Mouse (Mus musculus) brain, adult 2 months (tissue): ENCODE results near the gene Gnl2.

Experiments used
- DNase-seq: peaks from one replicate; pipeline ENCODE4 v3.0.0; 2011; ENCODE audit warnings: low read depth, low spot score

The Gnl2 gene

DNA sequence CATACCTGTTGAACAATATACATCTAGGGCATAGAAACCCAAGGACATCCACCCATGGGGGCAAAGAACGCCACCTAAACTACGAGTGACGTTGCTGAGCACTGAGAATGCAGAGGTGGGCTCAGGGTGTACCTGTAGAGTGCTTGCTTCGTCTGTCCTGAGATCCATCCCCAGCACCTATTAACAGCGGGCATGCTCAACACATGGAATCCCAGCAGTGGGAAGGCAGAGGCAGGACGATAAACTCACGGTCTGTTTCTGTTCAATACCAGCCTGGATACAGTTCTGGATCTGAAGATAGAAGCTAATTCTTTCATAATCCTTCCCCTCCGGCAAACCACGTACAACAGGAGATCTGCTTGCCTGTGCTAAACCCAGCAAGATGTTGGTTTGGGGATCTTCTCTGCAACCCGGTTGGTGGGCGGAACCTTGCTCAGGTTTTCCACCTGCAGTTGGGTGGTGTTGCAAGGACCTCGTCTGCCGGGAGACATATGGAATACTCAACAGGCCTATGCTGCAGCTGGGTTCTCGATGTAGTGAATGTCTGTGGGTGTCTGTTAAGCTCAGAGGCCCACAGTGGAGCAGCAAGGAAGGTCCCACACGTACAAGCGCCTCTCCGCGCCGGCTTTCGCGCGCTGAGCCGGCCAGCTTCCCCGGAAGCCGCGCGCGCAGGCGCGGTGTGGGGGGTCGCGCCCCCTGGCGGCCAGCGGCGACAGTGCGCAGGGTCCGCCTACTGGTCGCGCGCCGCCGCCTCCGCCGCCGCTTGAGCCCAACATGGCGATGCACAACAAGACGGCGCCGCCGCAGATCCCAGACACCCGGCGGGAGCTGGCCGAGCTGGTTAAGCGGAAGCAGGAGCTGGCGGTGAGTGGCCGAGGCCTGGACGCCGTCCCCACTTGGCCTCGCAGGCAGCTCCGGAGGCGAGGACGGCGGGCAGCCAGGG, 68.3 kb downstream of the Gnl2 start, which contains the start of gene Meaf6:
Gene Meaf6 (plus strand): TSS at position 732 of the 943 bp plus-strand sequence.
- DNase-seq = peak; percentile 92

GRCm38 (mm10) chr4:125085346-125085841, 69.0 kb downstream of the Gnl2 start:
- peak; percentile 92 for DNase-seq

DNA sequence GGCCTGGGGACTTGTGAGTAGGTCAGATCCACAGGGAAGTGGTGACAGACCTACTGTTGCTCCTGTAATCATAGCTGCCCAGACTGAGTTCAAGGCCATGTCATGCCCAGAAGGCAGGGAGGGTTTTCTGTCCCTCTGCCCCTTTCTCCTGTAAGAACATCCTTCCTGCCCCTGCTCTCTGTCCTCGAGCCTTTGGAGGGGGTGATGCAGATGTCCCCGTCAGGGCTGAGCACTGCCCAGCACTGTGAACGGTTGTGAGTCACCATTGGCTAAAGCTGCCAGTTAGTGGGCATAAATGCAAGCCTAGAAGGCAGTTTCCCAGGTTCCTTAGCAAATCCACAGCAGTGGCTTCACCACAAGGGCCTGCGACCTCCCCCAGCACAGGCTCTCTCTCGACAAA, 76.6 kb downstream of the Gnl2 start:
- DNase-seq = peak; percentile 43

DNA sequence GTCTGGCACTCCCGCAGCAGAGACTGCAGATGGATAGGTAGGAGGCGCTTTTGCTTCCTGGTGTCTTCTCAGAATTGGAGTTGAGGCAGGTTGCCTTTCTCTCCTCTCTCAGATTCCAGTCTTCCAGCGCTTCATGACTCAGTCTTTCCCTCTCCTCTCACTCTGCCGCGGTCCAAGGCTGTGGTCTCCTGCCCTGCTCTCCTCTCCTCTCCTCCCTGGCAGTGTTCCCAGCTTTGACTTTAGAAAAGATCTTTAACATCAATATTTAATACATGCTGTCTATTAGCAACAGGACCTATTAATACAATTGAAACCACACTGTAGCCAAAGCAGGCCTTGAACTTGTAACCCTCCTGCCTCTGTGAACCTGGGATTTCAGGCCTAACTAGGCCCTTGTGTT, 79.7 kb downstream of the Gnl2 start:
- no peak for DNase-seq

GRCm38 (mm10) chr4:125097412-125097811, 81.0 kb downstream of the Gnl2 start:
- no peak for DNase-seq

DNA sequence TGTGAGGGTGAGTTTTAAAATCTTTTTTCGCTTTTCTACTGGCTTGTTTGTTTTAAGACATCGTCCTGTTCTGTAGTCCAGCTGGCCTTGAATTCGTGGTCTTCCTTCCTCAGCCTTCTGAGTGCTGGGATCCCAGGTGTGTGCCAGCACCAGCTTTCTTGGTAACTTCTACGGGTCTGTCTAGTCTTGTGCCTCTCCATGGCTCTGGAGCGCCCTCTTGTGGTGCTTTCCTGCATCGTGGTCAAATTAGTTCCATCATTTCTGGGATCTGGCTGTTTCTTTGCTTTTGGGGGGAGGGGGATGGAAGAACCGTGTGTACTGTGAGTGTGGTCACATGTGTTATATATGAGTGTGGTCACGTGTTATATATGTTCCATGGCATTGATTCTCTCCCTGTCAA, 83.1 kb downstream of the Gnl2 start:
- peak; percentile 86 for DNase-seq

DNA sequence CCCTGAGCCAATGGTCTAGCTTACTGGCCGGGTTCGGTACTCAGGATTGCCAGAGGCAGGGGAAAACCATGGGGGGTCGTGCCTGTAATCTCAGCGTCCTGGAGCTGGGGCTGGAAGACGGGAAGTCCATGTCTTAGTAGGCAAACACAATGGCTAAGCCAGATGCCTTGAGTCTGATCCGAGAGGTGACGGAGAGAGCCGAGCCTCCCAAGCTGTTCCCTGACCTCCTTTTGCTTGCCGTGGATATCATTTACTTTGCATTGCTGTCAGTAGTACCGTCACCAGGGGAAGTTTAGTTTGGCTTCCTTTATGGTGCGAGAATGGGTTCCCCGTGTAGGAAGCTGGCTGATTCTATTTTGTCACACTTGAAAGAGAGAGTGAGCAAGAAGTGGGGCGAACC, 84.9 kb downstream of the Gnl2 start:
- peak; percentile 56 for DNase-seq
